Mouse (Mus musculus) liver, adult (tissue): Measurements from ENCODE around the gene Ptgs1.
A peak's percentile ranks its signal among the peaks of the same experiment; 100 is the strongest.

Experiments
- GATA4 ChIP-seq: IDR thresholded peaks from 2 replicates; pipeline ENCODE4 v1.6.1; 2014; ENCODE audit warnings: mild to moderate bottlenecking, low read length; ENCODE audit not compliant: insufficient replicate concordance

Gene Ptgs1

DNA sequence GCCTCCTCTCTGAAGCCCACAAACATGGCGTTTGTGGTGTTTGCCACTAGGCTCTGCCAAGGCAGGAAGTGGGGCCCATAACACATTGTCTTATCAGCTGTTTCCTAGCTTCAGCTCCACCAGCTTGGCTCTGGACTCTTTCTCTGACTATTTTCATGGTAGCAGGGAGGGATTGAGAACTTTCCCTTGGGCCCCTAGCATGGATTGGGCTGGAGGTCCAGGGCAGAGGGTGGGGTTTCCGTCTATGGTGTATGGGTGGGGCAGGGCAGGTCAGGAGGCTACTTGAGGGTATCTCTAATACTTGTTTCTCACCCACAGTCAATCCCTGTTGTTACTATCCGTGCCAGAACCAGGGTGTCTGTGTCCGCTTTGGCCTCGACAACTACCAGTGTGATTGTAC lies 6.7 kb downstream of the Ptgs1 start:
- 0 out of 2 replicates have a peak, but pooled peaks have one; percentile 1 for TF ChIP-seq GATA4

DNA sequence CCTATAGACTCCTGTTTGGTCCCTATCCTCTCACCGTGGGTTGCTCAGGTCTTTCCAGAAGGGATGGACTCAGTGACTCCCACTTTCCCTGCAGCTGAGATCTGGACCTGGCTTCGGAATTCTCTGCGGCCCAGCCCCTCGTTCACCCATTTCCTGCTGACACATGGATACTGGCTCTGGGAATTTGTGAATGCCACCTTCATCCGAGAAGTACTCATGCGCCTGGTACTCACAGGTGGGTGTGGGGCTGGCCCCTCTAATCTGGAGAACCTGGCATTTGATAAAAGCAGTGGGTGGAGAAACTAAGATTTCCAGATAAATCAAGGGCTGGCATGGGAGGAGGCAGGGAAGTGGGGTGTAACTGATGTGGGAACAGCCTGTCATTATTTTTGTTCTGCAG lies 7.3 kb downstream of the Ptgs1 start:
- no peak for TF ChIP-seq GATA4

DNA sequence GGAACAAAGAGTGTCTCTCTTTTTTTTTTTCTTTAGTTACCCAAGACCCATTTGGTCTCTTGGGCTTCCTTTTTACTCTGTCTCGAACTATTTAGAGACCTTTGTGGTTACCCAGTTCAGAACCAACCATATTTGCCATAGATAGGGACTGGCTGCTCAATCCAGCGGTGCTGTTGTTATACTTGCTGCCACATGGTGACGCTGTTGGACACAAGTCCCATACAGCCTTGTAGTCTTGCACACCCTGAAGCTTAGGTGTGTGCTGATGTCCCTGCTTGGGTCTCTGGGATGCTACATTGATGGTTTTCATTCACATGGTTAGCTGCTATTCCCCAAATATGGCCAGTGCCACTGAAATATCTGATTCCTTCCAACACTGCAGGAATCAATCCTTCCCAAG lies 8.2 kb downstream of the Ptgs1 start:
- TF ChIP-seq GATA4: no peak

DNA sequence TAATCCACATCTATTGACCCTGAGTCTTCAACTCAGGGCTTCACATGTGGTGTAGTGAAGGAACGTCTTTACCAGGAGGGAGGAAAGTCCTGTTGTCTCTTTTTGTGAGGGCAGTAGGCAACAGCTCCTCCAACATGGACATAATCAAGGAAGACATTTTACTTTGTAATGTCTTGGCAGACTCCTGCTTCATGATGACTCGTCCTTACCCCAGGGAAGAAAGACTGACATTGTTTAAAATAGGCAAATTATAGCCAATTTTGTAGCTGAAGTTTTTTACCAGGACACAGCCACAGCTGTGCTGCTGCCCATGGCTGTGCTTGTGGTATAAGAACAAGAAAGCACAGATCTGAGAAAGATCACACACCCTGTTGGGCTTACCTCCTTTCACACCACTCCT lies 8.7 kb downstream of the Ptgs1 start:
- no peak for TF ChIP-seq GATA4

DNA sequence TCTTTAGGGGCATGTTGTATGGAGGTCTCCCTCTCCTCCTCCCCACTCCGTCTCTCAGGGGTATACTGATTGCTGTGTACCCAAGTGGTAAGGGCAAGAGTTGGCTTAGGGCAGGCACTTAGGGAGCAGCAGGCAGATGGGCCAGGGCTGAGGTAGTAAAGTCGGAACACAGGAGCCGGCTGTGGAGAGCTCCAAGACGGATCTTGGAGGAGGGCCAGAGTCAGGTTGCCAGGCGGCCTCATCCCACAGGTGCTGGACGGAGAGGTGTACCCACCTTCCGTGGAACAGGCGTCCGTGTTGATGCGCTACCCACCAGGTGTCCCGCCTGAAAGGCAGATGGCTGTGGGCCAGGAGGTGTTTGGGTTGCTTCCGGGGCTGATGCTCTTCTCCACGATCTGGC lies 12.3 kb downstream of the Ptgs1 start:
- no peak for TF ChIP-seq GATA4

DNA sequence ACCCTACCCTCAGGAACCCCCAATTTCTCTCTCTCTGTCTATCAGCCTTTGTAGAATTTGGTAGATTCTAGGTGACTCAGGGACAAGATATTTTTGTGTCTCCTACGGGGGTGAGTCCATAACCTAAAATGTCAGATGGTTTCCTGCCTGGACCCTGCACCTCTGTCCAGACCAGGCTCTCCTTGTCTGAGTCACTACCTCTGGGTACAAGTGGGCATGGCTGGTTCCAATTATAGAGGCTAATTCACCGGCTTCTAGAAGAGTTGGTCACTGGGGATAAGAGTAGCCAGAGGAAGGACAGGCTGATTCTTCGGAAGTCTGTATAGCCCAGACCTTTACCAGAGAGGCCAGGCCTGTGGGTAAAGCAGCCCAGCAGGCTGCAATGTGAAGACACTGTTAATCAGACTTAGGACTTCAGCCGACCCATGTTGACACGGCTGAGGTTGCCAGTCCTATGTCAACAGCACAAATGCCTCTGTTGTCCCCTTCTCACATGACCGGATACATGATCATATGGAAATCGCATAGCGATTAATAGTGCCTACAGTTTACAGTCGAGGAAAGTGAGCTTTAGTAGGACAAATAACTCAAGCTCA lies 13.2 kb downstream of the Ptgs1 start:
- no peak for TF ChIP-seq GATA4

DNA sequence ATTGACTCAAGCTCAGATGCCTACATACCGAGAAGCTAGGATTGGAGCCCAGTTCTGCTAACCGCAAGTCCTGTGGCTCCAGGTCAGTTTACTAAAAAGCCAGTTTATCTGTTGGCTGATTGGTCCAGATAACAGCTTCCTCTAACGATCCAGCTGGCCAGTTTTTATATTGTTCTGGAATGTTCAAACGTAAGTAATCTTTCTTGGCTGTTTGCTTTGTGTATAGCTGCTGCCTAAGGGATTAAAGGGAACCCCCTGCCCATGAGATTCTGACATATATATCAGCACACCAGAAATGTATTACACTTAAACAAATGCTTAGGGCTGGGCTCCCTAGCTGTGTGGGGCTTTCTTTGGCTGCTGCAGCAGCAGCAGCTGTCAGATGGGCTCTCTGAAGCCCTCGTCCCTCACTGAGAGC lies 13.7 kb downstream of the Ptgs1 start:
- TF ChIP-seq GATA4: no peak

DNA sequence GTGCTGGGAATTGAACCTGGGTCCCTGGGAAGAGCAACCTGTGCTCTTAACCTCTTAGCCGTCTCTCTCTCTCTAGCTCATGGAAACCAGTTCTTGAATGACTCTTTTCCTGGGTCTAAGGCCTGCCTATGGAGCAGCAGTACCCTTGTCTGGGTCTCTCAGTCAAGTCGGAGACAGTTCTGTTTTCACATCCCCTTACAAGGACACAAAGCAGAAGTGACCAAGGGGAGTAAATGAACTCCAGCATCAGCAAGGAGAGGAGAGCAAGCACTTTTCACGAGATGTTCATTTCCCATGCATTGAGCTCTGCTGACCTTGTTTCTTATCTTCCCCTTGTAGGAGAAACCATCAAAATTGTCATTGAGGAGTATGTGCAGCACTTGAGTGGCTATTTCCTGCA lies 14.5 kb downstream of the Ptgs1 start:
- no peak for TF ChIP-seq GATA4

DNA sequence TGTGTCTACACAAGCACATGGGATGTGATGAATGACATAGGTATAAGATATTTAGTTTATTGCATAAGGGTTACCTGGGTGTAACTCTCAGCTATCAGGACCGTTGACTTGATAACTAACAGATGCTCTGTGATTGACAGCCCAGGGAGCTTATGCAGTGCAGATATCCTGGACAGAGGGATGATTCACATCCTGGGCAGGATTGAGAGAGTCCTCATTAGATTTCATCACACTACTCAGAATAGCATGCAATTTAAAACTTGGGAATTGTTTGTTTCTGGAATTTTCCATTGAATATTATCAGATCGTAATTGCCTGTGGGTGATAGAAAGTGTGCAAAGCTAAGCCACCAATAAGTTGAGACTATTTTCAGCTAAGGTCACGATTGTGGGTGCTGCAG lies 17.7 kb downstream of the Ptgs1 start:
- no peak for TF ChIP-seq GATA4

DNA sequence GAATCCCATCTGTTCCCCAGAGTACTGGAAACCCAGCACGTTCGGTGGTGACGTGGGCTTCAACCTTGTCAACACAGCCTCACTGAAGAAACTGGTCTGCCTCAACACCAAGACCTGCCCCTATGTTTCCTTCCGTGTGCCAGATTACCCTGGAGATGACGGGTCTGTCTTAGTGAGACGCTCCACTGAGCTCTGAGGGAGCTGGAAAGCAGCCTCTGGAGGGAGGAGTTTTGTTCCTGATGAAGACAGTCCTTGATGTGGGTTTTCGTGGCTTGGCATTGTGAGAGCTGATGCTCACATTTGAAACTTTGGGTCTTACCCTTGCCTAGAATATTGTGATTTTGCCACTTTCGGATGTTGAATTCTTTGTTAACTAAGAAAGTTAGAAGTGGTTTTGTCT lies 20.9 kb downstream of the Ptgs1 start:
- no peak for TF ChIP-seq GATA4

DNA sequence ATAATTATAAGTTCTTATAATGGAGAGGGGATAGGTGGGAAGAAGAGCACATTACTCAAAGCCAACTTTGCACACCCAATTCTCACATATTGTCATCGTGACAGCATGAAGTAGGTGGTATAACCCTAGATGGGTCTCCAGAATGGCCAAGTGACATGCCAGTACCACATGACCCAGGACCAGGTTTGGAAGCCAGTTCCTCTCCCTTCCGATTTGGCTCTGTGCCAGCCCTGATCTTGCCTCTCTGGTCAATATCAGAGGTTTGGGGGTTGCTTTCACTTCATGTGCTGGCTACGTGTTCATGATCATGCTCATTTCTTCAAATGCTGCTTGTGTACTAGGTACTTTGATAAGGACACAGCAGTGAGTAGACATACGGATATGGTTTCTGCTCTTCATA lies 22.3 kb downstream of the Ptgs1 start:
- no peak for TF ChIP-seq GATA4

DNA sequence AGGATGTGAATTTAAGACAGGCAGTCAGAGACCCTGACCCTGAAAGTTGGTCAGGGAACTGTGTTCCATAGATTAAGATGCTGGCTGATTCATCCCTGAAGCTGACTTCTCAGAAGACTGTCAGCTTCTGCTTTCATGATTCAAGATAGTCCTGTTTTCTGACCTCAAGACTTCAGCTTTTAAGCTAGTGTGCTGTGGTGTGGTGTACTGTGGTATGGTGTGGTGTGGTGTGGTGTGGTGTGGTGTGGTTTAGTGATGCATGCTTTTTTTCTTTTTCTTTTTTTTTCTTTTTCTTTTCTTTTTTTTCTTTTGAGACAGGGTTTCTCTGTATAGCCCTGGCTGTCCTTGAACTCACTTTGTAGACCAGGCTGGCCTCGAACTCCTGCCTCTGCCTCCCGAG lies 24.2 kb downstream of the Ptgs1 start:
- TF ChIP-seq GATA4: no peak

DNA sequence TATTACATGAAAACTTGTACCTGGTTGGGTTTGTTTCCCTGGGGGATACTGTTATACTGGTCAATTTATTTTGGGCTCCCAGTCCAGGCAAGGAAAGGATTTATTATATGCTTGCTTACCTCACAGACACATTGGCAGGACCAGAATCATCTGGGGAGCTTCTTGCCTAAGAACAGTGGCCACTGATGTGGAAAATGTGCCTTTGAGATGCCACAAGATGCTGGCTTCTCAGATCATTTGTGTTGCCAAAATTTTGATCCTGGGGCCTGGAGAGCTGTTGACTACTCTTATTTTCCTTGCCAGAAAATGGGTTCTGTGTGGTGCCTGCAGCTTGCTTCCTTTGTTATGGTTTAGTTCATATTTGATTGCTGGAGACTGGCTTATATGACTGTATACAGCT lies 26.7 kb downstream of the Ptgs1 start:
- no peak for TF ChIP-seq GATA4

DNA sequence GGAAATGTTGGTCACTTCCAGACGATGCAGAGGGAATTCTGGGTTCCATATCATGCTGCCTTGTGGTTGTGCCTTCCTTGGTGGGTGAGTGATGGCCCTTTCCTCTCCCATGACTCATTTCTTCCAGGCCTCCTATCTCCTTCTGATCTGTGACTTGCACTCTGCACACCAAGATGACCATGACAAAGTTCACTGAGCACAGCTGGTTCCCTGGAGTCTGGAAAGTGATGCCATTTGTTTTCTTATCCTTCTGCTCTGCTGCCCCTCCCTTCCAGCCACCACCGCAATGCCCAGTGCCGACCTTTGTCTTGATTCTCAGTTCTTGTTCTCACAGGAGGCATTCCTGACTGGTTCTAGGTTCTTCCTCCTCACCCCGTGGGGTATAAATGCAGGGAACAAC lies 29.2 kb downstream of the Ptgs1 start:
- no peak for TF ChIP-seq GATA4

DNA sequence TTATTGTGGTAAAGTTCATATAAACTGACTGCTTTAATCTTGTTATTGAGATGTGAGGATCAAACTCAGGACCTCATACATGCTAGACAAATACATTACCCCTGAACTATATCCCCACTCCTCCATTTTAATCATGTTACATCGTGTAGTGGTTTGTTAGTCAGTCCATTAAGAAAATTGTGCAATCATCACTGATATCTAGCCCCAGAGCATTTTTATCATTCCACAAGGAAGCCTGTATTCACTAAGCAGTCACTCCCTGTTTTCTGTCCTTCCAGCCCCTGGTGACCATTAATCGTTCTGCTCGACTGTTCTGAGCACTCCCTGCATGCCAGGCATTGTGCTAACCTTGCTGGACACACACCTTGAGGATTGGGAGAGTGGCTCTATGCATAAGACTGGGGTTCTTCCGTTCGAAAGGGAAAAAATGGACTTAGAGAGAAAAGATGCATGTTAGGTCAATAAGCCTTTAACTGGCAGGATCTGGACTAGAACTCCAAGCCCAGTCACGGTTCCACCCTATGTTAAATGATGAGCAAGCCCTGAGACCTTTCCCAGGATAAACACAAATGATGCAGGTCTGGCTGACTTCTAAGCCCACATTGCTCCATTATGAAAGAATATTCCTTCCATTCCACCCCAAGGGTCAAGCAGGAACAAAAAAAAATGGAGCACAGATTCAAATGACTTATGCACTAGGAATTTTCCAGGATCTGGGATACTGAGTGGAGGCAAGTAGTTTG lies 29.7 kb downstream of the Ptgs1 start:
- no peak for TF ChIP-seq GATA4

DNA sequence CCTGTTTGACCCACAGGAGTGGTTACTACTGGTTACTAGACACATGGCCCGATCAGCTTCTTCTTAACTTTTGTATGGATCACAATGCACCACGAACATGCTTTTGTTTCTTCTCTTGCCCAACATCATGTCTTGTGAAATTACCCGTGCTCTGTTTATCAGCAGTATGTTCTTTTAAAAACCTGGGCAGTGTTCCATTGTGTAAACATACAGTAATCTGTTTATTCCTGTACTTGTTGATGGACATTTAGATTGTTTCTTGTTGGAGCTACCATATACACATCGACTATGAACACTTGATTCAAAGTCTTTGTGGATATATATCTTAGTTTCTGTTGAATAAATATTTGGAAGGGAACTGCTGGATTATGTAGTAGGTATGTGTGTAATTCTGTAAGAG lies 31.8 kb downstream of the Ptgs1 start:
- no peak for TF ChIP-seq GATA4

DNA sequence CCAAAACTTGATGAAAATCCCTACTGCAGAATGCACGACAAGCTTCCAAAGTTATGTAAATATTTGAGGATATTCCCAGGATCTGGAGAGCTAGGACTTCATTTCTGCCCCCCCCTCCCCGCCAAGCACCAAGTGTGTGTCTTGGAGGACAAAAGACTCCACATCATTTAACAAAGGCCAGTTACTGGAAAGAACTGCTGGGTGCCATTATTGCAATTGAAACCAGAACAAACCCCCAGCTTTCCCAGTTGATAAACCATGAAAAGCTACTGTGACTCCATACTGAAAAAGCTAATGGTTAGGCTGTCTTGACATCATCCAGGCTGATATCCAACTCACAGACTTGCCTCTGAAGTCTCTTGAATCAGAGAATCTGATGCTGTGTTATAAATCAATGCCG lies 39.2 kb downstream of the Ptgs1 start:
- no peak for TF ChIP-seq GATA4

DNA sequence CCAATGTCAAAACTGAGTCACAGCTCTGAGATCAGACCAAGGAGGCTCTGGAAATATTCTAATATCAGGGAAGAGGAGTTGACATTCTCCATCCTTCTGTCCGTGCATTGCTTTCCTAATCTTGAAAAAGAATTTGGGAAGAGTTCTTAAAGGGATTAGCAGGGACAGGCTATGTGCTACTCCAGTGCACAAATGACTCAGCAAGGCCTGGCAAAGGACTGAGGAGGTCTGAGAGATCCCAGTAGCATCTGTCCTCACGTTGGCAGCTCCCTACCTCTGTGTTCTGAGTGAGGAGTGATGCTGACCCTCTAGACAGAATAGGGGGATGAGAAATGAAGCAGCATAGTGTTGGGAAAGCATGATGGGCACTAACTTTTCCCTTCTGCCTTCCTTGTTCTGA lies 40.0 kb downstream of the Ptgs1 start:
- no peak for TF ChIP-seq GATA4

DNA sequence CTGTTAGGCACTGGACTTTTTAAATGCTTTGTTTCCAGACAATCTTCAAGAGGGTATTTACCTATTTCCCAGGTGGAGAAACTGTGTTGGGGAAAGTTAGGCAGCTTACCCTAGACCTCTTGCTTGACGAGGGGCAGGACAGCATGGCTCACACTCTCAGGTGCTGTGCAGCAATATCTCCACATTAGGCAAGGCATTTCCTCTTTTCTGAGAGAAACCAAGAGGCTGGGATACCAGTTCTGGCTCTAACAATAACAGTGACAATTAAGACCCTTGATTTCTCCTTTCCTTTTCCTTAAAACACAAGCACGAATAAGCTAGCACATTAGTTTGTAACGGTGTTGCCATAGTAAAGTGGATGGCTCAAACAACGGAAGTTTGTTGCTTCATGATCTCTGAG lies 40.9 kb downstream of the Ptgs1 start:
- TF ChIP-seq GATA4: no peak
